Mouse (Mus musculus) gastrocnemius, postnatal 25 days (tissue): ENCODE results near the gene Sptbn4. TPM values are rescaled to one million over a fixed set of nuclear protein-coding genes. Genes with fewer than 3 reads are reported as not detected.

Experiments
- DNase-seq: peaks from one replicate; pipeline ENCODE4 v3.0.0; 2022
- total RNA-seq, 2 experiments: library from RNA; stranded (reverse); gene quantifications; 1 replicate in 1 of 2; 2 replicates in 1 of 2; pipeline ENCODE4 v1.2.3; 2021

The Sptbn4 gene
- total RNA-seq, 2 experiments from 2014 or later = 0.05 TPM; not detected in 1

DNA sequence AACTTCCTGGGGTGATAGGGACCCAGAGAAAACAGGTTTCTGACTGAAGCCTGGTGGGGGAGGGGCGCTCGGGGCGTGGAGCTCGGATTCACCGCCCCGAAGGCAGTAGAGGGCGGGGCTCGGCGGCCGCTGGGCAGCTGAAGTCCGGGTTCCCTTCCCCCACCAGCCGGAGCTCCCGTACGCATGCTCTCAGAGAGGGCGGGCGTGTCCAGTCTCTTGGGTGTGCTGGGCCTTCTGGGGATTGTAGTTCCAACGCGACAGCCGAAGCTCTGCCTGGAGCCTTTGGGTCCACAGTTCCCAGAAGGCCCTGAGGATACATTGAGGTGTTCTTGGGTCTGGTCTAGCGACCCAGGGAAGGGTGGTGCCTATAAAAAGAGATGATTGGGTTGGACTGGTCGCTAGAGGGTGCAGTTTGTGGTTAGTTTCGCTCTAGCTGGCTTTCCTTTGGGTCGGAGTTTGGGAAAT, 27.0 kb upstream of the Sptbn4 start:
- peak; percentile 98 for DNase-seq

DNA sequence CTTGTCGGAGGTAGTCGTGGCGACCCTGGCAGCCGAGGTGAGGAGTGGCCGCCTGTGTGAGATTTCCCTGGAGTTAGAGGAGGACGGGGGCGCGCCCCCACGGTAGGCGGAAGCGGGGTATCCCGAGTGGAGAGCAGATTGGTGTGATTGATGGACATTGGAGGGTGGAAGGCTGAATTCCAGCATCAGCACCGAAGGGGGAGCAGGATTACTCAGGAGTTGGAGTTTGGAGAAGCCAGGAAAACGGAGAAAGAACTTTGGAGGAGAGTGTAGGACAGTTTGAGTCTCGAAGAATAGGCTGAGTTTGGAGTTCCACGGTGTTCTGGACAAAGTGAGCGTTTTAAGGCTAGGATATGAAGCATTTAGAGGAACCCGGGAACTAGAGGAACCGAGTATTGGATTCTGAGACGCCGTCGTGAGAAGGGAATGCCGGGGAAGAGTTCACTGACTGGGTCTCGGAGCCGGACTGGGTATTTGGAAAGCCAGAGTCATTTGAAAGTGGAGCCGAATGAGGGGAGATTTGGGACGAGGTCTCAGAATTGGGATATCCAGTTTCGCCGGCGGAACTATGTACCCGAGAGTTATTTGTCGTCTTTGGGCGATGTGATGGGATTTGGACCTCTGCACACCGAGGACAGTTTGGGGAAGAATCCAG, 26.5 kb upstream of the Sptbn4 start:
- no peak for DNase-seq

DNA sequence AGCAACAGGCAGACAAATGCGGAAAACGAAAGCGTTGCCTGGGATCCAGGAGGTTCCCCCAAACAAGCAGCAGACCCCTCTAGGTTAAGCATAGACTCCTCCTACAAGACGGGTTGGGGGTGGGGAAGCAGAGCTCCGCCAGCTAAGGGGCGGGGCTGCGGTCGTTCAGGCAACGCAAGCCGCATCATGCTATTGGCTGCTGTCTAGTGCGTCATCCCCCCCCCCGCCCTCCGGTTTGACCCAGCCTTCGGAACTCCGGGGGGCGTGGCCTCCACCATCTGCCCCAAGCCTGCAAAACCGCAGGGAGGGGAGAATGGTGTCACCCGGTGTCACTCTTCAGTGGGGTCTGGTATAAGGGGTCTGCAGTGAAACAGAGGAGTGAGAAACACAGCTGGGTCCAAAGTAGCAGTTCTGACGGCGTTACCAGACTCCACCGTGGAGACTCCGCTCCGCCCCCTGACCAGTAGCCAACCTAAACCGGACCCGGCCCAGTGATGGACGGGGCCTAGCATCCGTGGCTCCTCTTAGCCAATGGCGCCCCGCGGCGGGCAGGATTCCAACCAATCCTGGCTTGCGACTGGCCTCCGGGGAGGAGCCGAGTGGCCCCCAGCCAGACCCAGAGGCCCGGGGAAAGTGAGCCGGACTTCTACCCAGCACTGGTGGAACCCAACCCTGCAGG, 25.8 kb upstream of the Sptbn4 start, which contains the start of gene Sertad3:
Gene Sertad3 (plus strand): TSS at position 613 of the 679 bp plus-strand sequence.
- DNase-seq = peak; percentile 99

DNA sequence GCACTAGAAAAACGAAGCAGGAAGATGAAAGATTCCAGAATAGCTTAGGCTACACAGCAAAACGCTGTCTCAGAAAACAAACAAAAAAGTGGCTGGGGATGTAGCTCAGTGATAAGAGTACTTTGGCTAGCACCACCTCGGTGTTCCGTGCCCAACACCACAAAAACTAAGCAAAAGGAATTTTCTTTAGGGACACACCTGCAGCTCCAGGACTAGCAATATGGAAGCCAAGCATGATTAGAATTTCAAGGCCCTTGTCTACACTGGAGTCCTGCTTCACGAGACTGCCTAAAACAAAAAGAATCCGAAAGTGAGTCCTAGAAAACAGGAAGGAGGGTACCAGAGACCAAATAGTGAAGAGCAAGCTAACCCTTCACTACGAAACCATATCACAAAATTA, 25.1 kb upstream of the Sptbn4 start:
- no peak for DNase-seq

DNA sequence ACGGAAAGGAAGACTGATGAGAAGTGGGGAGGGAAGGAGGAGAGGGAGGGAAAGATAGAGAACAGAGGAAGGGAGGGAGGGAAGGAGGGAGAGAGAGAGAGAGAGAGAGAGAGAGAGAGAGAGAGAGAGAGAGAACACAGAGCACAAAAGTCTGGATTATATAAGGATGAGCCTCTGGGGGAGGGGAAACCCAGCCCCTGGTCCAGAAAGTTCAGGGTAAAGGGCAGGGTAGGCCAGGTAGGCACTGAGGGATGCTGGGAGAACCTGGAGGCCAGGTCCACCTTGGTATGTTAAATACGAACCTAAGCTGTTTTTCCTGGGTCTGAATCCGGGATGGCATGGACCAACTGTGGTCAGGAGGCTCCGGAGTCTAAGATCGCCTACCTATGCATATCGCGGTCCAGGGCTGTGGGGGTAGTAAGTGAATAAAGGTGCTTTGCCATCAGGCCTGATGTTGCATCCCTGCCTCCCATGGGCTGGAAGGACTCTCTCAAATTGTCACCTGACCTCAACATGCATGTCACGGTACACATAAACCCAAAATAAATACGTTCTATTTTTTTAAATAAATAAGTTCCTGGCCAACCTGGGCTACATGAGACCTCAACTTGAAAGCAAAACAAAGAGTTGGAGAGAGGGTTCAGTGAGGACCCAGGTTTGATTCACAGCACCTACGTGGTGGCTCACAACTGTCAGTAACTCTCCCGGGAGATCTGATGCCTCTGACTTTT, 24.1 kb upstream of the Sptbn4 start:
- DNase-seq = no peak

DNA sequence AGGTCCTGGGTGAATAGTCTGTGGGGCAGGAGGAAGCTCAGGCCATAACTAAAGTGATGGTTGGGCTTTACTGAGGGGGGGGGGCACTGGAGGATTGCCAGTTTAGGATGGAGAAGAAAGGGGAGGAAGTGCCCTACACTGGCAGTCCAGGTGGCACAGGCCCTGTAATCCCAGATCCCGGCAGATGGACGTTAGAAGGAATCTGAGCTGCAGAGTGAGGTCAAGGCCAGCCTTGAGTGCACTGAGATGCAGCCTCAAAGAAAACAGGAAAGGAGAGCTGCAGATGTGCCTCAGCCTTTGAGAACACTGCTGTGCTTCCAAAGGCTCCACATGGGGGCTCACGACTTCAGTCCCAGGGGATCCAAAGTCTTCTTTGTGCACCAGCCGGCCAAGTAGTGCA, 20.2 kb upstream of the Sptbn4 start:
- no peak for DNase-seq

DNA sequence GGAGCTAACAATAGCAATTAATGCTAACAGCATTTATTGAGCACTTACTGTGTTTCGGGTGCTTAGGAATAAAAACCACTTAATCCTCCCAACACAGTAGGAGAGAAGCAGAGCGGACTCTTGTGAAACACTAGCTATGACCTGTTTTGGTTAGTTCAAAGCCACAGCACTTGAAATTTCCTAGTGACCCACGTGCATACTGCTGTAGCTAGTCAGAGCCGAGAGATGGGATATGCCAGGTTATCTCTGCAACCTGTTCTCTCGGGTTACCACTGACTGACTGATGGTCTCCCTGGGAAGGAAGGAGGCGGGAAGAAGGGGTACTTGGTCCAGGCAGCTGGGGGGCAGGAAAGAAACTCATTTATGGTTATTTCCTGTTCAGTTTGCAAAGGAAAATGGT, 13.0 kb upstream of the Sptbn4 start:
- DNase-seq = no peak

DNA sequence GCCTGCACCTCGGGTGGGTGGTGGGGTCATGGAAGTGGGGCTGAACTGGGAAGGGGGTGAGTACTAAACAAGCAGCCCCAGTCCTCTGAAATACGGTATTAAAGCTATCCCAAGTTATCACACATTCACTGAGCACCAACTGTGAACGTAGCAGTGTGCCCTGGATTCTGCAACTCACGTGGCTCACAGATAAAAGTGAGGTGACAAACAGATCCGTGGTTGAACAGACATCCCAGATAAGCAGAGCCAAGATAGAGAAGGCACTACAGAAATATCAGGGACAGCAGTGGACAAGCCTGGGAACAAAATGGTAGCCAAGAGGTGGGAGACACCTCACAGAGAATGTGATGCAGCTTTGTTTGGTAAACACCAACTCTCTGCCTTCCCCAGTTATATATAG, 12.2 kb upstream of the Sptbn4 start:
- DNase-seq = no peak

DNA sequence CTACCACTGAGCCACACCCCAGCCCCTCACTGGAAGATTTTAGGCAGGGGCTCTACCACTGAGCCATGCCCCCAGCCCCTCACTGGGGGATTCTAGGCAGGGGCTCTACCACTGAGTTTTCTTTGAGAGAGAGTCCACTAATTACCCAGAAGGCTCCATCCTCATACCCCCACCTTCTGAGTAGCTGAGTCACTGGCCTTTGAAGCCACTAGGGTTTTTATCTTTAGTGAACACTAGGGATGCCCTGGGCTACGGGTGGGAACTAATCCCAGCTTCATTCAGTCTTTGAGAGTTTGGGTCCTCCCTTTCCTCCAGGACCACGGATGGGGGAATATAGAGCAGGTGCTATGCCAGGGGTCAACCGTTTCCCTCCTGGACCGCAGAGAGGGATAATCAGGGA, 11.1 kb upstream of the Sptbn4 start:
- DNase-seq = no peak

DNA sequence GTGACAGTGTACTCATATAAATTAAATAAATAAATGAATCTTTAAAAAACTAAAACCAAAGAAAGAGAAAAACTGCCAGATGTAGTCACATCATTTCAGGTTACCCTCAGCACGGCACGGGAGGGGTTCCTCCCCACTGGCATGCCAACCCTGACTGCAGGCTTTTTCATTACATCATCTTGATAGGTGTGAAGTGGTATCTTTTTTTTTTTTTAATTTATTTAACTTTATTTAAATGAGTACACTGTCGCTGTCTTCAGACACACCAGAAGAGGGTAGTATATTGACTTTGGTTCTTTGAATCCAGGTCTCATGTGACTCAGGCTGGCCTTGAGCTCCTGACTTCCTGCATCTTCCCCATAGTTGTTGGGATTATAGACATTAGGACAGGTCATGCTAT, 7.8 kb upstream of the Sptbn4 start:
- no peak for DNase-seq

DNA sequence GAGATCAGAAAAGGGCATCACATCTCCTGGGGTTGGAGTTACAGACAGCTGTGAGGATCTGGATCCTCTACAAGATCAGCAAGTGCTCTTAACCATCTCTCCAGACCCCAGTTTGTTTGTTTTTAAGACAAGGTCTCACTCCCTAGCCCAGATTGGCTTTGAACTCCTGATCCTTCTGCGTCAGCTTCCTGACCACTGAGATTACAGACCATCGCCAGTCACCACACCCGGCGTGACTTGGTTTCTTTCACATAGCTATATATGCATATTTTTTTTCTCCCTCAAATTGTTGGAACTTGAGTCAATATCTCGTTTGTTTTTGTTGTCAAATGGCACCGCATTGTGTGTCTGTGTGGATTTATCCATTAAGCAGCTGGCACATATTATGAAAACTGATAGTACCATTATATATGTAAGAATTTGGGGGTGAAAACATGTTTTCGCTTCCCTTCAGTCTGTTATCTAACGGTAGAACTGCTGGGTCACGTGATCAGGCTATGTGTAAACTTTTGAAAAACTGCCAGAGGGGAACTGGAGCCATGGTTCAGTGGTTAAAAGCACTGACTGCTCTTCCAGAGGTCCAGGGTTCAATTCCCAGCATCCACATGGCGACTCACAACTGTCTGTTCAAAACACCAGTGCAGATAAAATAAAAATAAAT, 7.1 kb upstream of the Sptbn4 start:
- DNase-seq = no peak

DNA sequence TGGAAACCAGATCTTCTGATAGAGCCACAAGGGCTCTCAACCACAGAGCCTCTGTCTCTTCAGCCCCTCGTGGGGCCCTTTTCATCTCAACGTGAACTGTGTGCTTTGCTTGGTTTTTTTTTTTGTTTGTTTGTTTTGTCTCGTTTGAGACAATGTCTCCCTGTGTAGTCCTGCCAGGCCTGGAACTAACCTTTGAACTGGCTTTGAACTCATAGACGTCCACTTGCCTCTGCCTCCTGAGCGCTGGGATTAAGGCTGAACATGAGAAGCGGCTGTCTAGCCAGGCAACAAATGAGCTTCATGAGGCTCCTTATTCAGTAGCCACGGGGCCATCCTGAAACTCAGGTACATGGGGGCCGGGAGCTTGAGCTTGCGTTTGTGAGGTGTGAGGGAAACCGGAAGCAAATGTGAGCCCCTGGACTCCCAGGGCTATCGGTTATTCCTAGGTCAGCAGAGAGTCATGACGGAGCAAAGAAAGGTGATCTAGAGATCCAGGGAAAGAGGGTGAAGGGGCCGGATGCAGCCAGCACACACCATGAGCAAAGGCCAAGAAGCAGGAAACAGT, 4.8 kb upstream of the Sptbn4 start:
- DNase-seq = no peak

DNA sequence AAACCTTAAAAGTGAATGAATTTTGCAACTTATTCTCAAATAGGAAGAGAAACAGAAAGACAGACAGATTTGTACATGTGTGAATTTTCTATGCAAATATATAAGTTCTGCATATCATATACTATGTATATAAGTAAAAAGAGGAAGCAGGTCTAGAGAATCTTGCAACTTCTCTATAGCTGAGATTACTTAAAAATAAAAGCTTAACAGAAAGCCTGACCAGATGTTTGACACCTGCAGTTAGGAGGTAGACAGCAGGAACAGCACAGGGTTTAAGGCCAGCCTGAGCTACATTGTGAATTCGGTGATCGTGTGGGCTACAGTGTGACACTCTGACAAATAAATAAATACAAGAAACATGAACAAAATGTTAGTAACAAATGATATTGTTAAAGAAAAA, 3.9 kb upstream of the Sptbn4 start:
- no peak for DNase-seq

DNA sequence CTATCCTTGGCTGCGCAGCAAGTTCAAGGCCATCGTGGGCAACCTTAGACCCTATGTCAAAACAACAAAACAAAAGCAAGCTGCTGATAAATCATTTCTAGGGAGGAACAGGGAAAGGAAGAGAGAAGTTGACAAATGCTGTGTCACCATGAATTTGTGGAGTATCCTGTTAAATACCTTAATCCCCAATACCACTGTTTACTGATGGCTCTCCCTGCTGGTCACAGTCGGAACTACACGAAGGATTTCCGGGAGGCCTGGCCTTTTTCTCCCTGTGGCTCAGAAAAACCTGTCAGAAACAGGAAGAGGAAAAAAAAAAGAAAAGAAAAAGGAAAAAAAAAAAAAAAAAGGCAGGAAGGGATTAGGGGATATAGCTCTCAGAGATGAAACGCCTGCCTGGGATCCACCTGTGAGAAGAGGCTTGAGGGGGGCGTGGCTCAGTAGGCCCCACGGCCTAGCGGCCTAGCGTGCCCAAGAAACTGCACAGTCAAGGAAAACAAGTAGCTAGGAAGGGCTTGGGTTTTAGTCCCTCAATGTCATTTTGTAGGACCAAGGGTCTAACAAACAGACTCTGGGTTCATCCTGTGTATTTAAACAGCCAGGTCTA, 1.9 kb upstream of the Sptbn4 start:
- DNase-seq = peak; percentile 33

DNA sequence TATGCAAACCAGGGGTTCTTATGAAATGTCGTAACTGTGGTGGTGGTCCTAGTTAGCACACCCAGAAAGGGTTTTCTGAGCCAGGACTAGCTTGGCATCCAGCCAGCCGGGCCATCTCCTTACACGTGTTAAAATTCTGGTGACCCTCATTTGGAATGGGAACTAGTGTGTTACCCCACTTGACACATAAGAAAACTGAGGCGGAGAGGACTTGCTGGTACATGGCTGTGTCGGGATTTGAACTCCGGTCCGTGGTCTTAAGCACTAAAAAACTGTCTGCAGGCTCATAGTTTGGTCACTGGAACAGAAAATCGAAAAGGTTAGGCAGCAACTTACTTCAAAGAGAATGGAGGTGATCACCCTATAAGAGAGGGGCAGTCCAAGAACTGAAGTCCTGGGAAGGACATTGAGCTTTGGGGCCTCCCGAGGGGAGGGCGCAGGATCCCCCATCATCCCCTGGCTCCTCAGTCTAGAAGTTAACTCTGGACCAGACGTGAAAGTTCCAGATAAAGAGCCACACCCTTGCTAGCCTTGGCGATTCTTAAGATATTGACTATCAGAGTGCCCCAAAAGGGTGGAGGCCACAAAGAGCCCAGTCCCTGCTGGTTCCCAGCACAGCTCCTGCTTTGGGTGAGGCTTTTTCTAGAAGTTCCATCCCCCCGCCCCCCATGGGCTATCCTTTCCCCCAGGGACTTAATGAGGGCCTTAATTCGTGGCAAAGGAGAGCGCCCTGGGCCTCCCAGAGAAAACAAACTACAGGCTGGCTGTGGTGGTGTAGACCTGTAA, 1.1 kb upstream of the Sptbn4 start:
- no peak for DNase-seq

DNA sequence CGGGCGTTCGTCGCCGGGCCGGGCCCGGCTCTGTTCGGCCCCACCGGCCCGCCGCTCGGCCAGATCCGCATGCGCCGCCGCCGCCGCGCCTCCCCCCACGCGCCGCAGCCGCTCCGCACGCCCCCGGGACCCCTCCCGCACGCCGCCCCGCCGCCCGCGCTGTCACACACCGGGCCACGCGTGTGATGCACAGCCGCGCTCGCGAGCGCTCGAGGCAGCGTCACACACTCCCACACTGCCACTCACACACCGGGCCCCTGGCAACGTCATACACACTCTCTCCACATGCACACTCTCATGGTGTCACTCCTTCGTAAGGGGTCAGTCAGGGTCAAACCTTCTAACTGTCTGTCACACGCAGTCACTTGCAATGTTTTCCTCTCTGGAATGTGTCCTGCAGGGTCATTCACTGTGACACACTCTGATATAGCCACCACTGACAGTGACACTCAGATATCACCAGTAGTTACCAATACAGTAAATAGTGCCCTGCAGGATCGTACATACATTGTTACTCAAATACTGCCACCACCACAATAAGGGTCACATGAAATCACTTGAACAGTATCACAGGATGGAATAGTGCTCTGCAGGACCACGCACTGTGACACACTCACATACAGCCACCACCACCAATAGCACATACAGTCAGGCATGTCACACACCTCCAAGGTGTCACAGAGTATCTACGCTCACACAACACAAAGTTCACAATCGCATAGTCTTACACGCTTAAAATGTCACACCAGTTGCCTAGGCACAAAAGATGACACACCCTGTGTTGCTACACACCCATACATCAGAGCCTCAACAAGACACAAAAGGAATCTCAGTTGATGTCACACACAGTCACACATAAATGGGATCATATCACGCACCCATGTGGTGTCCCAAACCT, 716 bp downstream of the Sptbn4 start:
- DNase-seq = no peak

DNA sequence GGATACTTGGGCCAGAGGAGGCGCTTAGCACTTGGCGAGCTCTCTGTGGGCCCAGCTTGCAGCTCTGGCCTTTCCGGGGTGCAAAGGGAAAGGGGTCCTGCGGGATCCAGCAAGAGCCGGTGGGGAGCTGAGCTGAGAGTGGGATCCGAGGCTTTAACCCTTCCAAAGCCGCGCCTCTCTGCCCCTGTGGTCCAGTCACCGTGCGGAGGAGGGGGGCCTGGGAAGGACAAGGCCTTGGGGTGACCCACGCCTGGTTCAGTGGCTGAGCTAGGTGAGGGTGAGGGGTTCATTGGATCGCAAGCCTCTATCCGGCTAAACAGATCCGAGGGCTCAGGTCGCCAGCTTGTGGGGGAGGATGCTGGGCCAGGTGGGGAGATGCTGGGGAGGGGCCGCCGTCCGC, 1.4 kb downstream of the Sptbn4 start:
- no peak for DNase-seq

DNA sequence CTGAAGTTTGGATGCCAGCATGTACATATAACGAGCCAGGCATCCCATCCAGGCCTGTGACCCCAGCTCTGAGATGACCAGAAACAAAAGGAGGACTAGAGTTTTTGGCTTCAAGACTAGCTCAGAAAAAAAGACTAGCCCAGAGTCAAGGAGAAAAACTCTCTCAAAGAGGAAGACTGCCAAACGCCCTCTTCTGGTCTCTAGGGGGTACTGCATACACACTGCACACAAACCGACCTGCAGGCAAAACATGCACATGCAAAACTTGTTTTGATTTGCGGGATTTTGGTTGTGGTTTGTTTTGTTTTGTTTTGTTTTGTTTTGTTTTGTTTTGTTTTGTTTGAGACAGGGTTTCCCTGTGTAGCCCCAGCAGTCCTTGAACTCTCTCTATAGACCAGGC, 7.5 kb downstream of the Sptbn4 start:
- DNase-seq = no peak

DNA sequence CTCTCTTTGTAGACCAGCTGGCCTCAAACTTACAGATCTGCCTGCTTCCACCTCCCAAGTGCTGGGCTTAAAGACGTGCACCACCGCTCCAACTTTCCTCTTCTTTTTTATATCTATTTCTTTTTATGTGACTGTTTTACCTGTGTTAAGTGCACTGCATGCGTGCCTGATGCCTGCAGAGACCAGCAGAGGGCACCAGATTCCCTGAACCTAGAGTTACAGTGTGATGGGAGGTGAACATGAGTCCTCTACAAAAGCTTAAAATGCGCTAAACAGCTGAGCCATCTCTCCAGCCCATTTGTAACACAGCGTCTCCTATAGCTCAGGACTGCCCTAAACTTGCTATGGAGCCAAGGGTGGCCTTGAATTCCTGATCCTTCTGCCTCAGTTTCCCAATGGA, 9.9 kb downstream of the Sptbn4 start:
- DNase-seq = no peak

DNA sequence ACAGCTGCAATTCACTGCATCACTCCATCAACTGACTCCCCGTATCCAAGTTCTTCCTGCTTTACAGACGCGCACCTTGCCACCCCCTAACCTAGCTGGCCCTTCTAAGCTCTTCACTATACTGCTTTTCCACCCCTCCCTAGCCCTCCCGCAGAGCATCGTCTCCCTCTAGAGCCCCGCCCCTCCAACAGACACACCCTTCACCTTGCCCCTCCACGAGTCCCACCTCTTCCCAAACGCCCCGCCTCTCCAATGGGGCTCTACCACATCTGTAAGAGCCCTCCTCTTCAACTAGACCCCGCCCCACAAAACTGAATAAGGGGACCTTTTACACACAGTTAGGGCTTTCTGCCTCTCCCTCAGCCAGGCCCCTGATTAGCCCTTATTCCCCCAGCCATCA, 13.7 kb downstream of the Sptbn4 start:
- no peak for DNase-seq
